Mouse (Mus musculus): ENCODE data around the gene Gorasp2. TPM values are rescaled to one million over a fixed set of nuclear protein-coding genes. Genes with fewer than 3 reads are reported as not detected.

Gene Gorasp2
- total RNA-seq, 2 experiments from 2014 or later, result 102 to 105 TPM

DNA sequence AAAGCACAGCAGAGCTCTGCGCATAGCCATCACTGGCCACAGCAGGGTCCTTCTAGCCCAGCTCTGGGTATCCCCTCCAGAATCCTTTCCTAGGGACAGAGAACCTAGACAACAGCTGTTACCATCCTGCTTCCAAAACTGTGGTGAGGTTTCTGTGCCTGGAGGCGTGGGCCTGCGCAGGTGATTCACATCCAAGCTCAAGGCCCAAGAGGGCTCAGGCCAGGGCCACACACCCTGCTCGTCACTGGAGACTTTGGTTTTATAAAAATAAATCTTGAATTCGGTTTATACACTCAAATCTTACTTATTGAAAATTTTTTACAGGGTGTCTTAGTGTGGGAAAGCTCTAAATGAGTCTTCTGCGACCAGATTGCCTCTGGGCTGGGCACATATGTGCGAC is 48.9 kb downstream of the Gorasp2 start:
- no peak for DNase-seq (ENCODE audit: extremely low spot score in 1 of 2, low spot score in 2 of 2)
- intact Hi-C loops (cut with DNase I), result no loop called here

GRCm38 (mm10) chr2:70710878-70711277 is 49.5 kb downstream of the Gorasp2 start:
- intact Hi-C loops (cut with DNase I), result no loop called here
- no peak for DNase-seq (ENCODE audit: extremely low spot score in 1 of 2, low spot score in 2 of 2)

DNA sequence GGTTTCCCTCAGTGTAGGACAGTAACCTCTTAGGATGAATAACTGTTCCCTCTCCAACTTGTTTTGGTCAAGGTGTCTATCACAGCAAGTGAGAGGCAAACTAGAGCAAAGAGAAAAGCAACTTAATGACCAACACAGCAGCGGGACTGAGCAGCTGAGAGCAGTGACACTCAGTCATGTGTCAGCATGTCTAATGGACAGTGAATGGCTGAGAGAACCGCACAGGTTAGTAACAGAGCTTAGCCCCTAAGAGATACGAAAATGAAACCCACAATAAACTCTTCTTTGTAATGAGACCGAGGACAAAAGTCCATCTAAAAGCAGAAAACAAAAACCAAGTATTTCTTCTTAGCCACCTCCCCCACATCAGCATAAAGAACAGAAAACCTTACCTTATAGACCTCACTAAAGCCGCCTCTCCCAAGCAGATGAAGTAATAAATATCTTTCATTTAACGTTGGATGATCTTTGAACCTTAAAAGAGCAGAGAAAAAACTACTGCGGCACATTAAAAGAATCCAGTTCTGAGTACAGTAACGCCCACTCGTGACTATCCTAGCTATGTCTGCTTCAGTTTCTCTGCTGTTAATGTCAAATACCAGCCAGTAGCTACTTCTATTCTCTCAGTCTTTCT is 62.4 kb downstream of the Gorasp2 start:
- intact Hi-C loops (cut with DNase I), result no loop called here
- no peak for DNase-seq (ENCODE audit: extremely low spot score in 1 of 2, low spot score in 2 of 2)

DNA sequence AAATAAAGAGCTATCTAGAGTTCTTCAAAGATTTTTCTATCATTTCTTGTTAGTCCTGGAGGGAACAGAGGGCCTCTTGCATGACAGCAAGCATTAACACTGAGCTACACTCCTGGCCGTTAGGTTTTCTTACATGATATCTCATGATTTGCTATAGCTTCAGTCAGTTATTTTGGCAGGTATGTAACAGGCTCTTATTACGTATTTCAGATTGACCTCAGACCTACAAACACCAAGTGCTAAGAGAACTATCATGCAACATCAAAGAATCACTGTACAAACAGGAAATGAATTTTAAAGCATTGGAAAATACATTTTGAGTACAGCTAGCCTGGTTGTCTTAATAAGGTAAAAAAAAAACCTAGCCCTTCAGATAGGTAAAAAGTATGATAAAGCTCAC is 65.7 kb downstream of the Gorasp2 start:
- DNase-seq (ENCODE audit: extremely low spot score in 1 of 2, low spot score in 2 of 2), result no peak
- intact Hi-C loops (cut with DNase I), result no loop called here

DNA sequence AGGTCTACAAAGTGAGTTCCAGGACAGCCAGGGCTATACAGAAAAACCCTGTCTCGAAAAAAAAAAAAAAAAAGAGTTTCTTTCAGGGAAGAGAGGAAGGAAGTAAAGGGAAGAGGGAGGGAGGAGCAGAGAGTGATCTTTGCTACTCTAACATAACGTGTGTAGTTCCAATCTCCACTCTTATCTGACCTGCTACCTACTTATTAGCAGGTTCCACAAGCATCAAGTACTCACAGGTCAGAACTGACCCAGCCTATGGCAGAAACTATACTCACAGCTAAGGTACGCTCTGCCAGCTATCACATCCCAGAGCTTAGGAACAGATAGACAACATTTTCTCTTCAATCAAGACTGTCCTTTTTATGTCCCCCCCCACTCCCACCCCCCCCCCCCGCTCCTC is 74.2 kb downstream of the Gorasp2 start:
- intact Hi-C loops (cut with DNase I), result no loop called here
- DNase-seq (ENCODE audit: extremely low spot score in 1 of 2, low spot score in 2 of 2), result no peak

- no peak for DNase-seq (ENCODE audit: extremely low spot score in 1 of 2, low spot score in 2 of 2)
- intact Hi-C loops (cut with DNase I), result no loop called here
Observed at GRCm38 (mm10) chr2:70736008-70736407, 74.6 kb downstream of the Gorasp2 start.

- intact Hi-C loops (cut with DNase I), result no loop called here
- DNase-seq (ENCODE audit: extremely low spot score in 1 of 2, low spot score in 2 of 2), result no peak
Observed at GRCm38 (mm10) chr2:70741901-70742300, 80.5 kb downstream of the Gorasp2 start.

DNA sequence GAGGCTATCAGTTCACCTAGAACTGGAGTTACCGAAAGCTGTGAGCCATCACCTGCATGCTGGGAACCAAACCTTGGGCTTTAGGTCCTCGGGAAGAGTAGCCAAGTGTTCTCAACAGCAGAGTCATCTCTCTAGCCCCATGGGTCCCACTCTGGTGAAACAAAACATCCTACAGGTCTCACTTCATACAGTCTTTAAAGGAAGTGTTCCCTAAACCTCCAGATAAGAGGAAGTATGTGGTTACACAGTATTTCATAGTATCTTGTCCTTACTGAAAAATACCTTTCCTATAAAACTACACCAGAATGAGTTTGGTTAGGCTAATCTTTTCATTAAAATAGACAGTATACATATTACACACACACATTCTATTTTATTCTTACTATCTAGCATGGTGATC is 81.2 kb downstream of the Gorasp2 start:
- intact Hi-C loops (cut with DNase I), result no loop called here
- no peak for DNase-seq (ENCODE audit: extremely low spot score in 1 of 2, low spot score in 2 of 2)

DNA sequence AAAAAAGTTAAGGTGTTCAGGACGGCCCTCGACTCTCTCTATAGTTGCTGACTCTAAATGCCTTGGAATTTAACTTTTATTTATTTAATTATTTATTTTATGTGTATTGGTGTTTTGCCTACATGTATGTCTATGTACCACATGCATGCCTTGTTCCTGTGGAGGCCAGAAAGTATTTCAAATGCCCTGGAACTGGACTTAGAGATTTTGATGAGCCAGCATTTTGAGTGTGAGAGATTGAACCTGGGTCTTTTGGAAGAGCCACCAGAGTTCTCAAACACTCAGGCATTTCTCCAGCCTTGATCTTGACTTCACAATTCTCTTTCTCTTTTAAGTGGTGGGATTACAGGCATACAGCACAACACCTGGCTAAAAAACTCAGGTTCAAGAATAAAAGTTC is 90.3 kb downstream of the Gorasp2 start:
- intact Hi-C loops (cut with DNase I), result no loop called here
- no peak for DNase-seq (ENCODE audit: extremely low spot score in 1 of 2, low spot score in 2 of 2)

- DNase-seq (ENCODE audit: extremely low spot score in 1 of 2, low spot score in 2 of 2), result no peak
- intact Hi-C loops (cut with DNase I), result no loop called here
Observed at GRCm38 (mm10) chr2:70752149-70752548, 90.8 kb downstream of the Gorasp2 start.

Other genes with a start within 250 kb of the Gorasp2 start
- 1 to 10 TPM in 1 of 2 experiments, under 1 TPM in 1; 0.69 to 1.2 TPM for gene Sp5, start 186.7 kb upstream of the Gorasp2 start, total RNA-seq (2021)
- gene Erich2, start 152.8 kb upstream of the Gorasp2 start, total RNA-seq (2021), result 1 to 10 TPM in 1 of 2 experiments, under 1 TPM in 1; 0.49 to 1.6 TPM
- gene Gad1, start 108.5 kb upstream of the Gorasp2 start, total RNA-seq (2021), result 100 to 1,000 TPM; 162 to 165 TPM
- not detected for gene Gm26558, start 532 bp downstream of the Gorasp2 start, total RNA-seq (2021)
- 10 to 100 TPM; 89.3 to 92.4 TPM for gene Tlk1, start 164.2 kb downstream of the Gorasp2 start, total RNA-seq (2021)